Mouse (Mus musculus) hematopoietic stem cell, adult 5-6 weeks (primary cell): ENCODE measurements around the gene Apeh. TPM values are rescaled to one million over a fixed set of nuclear protein-coding genes. Genes with fewer than 3 reads are reported as not detected.

Source experiments
- ATAC-seq, 2 experiments: fragments of 125-278 bp in 1 of 2; replicated peaks in 1 of 2; 2 replicates each; pipeline ENCODE4 v1.8.0; 2016 to 2017; ENCODE audit warnings: inconsistent platforms in 2 of 2, mild to moderate bottlenecking in 2 of 2, moderate number of reproducible peaks in 2 of 2, low read depth in 1 of 2, moderate TSS enrichment in 1 of 2; ENCODE audit not compliant: low FRiP score in 2 of 2, poor library complexity in 2 of 2, severe bottlenecking in 2 of 2, insufficient read depth in 1 of 2, low TSS enrichment in 1 of 2
- total RNA-seq: library from RNA; stranded (forward); fragments of 172-1452, 232-1000 nt; gene quantifications from 2 replicates; pipeline ENCODE4 v1.2.3, GENCODE M21; 2017

Gene Apeh
- total RNA-seq, 1 experiment from 2014 or later = 90.6 TPM

DNA sequence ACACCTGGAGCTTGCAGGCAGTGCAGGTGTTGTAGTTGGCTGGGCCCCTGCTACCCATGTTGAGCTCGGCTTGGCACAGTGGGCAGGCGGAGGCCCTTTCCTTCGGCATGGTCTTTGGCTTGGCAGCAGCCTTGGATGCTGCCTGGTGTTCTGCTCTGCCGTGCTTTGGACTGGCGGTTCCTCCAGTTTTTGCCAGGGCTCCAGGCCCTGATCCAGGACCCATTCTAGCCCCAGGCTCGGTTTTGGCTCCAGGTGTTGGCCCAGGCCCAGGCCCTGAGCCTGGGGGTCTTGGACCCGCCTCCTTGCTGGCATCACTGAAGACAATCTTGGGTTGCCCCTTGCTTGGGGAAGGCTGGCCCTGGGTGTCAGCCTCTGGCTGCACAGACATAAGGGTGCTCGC, 31.3 kb upstream of the Apeh start:
- ATAC-seq = no peak

DNA sequence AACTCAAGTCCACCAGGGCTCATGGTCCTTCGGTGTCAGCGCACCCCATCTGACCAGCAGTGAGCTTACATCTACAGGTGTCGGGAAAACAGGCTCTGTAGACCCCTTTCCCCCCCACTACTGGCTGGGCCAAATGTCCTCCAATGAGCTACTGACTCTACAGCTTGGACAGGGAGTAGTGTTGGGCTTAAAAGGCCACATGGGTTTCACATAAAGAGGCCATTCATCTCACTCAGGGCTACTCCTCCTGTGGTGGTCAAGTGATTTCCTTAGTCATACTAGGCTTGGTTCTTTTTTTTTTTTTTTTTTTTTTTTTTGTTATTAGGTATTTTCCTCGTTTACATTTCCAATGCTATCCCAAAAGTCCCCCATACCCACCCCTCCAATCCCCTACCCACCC, 29.5 kb upstream of the Apeh start:
- ATAC-seq = no peak

DNA sequence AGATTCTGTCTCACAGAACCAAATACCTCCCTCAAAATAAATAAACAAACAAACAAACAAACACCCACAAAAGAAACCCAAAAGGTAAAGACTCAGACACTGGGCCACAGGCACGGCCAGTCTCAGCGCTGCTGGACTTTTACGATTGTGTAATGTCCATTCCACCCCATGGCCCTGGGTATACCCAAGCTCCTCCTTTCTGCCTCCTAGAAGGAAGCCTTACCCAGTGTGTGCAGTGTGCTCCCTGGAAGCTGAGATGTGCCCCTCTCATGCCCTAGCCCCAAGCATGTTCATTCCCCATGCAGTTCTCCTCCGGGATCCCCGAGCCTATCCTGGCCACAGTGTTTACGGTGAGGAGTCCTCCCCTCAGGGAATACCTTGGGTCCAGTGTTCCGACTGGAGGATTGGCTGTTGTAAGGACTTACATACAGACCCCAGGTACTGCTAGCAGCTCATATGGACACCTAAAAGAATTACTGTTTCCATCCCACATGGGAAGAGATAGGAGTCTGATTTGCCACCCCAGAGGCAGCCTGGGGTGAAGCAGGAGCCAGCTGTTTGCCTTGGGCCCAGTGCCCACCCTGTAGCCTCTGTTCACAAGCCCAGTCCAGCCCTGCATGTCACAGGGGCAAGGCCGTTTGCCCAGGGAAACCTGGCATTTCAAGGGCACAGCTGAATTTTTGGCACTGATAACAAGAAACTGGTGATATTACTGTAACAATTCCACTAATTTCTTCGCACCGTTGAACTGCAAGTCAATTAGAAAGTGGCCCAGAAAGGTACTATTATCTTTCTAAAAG, 27.0 kb upstream of the Apeh start:
- no peak for ATAC-seq

GRCm38 (mm10) chr9:108120671-108121070, 26.3 kb upstream of the Apeh start:
- ATAC-seq = peak; percentile 84 to 86

- ATAC-seq = no peak
Measured at GRCm38 (mm10) chr9:108119891-108120411, 25.5 kb upstream of the Apeh start.

DNA sequence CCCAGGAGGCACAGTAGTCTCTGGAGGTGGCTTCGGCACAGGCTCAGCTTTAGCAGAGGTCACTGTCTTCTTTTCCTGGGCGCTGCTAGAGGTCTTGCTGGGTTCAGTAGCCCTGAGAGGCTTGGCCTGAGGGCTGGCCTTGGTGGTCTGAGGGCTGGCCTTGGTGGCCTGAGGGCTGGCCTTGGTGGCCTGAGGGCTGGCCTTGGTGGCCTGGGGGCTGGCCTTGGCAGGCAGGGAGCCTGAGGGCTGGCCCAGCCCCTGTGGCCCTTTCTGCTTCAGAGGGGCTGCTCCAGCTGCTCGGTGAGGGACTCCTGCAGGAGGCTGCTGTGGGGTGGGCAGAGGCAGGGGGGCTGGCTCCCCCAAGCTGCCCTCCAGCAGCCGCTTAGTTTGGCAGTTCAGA, 22.7 kb upstream of the Apeh start:
- ATAC-seq = no peak

DNA sequence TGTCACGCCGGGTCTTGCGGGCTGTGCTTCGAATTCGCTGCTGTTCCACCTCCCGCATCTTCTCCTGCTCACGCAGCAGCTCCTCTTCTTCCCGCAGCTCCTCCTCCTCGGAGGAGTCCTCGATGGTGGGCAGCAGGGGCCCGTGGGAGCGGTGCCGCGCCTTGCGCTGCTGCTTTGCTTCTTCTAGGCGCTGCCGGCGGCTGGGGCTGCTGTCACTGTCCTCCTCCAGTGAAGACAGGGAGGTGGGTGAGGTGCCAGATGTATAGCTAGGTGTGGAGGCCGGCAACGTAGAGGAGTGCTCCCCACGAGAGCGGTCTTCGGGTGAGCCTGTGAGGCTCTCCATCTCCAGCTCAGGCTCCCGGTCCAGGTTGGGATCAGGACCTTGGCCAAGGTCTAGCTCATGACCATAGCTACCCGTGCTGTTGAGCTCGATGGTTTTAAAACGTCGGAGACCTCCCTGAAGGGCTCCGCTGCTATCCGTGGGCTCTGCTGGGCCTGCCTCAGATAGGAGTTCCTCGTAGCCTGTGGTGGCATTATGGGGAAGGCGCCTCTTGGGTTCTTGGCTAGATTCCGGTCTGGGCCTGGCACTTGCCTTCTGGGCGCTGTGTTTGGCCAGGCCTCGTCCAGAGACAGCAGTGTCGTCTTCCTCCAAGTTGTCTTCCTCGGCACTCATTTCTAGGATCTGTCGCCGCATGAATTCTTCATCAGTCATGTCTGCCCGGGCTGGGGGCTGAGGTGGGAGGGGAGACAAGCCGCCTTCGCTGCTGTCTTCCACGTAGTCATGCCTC, 21.1 kb upstream of the Apeh start:
- no peak for ATAC-seq

- ATAC-seq = no peak
Measured at GRCm38 (mm10) chr9:108112719-108113340, 18.4 kb upstream of the Apeh start.

- 0 out of 4 replicates have a peak, but pooled peaks of 1 of the 2 experiments have one; percentile 6 for ATAC-seq
Measured at GRCm38 (mm10) chr9:108111593-108112121, 17.3 kb upstream of the Apeh start.

DNA sequence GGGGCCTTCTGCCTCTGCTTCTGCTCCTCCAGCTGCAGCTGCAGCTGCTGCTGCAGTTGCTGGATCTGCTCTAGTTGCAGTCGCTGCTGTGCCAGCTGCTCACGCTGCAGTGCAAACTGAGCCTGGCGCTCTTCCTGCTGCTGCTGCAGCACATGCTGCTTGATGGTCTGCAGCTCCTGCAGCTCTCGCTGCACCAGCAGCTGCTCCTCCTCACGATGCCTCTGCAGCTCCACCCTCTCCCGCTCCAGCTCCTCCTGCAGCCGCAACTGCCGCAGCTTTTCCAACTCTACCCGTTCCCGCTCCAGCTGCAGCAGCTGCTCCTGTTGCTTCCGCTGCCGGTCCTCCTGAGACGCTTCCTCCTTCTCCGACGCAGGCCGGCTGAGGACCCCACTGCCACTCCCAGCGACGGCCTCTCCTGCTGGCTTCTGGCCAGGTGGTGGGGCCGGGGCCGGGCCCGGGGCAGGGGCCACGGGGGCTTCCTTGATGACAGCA, 16.7 kb upstream of the Apeh start:
- ATAC-seq = 0 out of 4 replicates have a peak, but pooled peaks of 1 of the 2 experiments have one; percentile 9

GRCm38 (mm10) chr9:108110160-108110559, 15.8 kb upstream of the Apeh start:
- ATAC-seq = no peak

GRCm38 (mm10) chr9:108107867-108108266, 13.5 kb upstream of the Apeh start:
- no peak for ATAC-seq

DNA sequence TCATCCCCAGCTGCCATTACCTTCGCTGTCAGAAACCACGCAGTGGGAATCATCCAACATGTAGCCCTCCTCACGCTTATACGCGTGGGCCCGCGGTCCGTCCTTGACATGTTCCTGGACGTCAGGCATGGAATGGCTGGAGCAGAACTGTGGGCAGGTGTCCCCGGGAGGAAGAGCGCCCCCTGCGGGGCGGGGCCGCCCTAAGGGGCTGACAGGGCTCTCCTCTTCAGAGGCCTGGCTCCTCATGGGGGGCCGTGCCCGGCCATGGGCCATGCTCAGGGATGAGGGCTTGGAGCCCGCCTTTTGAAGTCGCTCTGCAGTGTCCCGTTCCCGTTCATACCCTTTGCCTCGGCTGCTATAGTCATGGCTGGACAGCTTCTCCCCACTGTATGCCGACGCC, 11.7 kb upstream of the Apeh start:
- no peak for ATAC-seq

GRCm38 (mm10) chr9:108105549-108105863, 11.1 kb upstream of the Apeh start:
- ATAC-seq = no peak

GRCm38 (mm10) chr9:108104766-108105548, 10.6 kb upstream of the Apeh start:
- ATAC-seq = peak; percentile 63 to 74

- no peak for ATAC-seq
Measured at GRCm38 (mm10) chr9:108099619-108100018, 5.2 kb upstream of the Apeh start.
